In genomic region chr9:51136985-51137384, GRCm38 (mm10) we compare ENCODE assay signal across 9 mouse cellular contexts. TPM values are rescaled to one million over a fixed set of nuclear protein-coding genes. Genes with fewer than 3 reads are reported as not detected.
A peak's percentile ranks its signal among the peaks of the same experiment; 100 is the strongest.
DNase-seq lines count a peak whose midpoint lies in the region; ATAC-seq and TF ChIP-seq lines count a peak whose summit lies in the region.
"Had no signal": no experiment of that assay in that cellular context is flagged by ENCODE, and none has a peak within 500 bp of the region (broad histone marks: within the 10 kb centered on the region; RNA-seq: fewer than 3 reads in every experiment).

No protein-coding gene starts in this region.

- H3K79me2 ChIP-seq in CH12.LX (replicated peaks; ENCODE audit: control insufficient read depth, extremely low read depth, insufficient read depth, poor library complexity, severe bottlenecking) = no peaks in the 10 kb centered on the region

- no peaks in the 10 kb centered on the region for H3K4me1 ChIP-seq in kidney, embryonic 14.5 days (ENCODE audit: control insufficient read depth, insufficient read depth, low read length)
- no peaks in the 10 kb centered on the region for H3K4me1 ChIP-seq in CH12.LX (ENCODE audit: control insufficient read depth in 1 of 2, insufficient read depth in 2 of 2)

- no peaks in the 10 kb centered on the region for H3K27me3 ChIP-seq in kidney, embryonic 14.5 days (ENCODE audit: control insufficient read depth, insufficient read depth, low read length)
- H3K27me3 ChIP-seq in CH12.LX (replicated peaks) = no peaks in the 10 kb centered on the region
- H3K27me3 ChIP-seq in Patski = peaks cover 4% of the 10 kb centered on the region

- peak; percentile 86 for TF ChIP-seq RAD21 in CH12.LX (IDR thresholded peaks at IDR 0.05; ENCODE audit: low read depth, low read length)

- in situ Hi-C loops in CH12.LX (cut with MboI; ENCODE audit: low pct_ligation_motif_present, low pct_unique_long_range_greater_than_20kb, low sequenced_read_pairs) = loop anchor here (25.0 kb wide), 1 partner anchor 300 kb away; the partner anchor contains the start of gene Ppp2r1b
- in situ Hi-C loops in Patski (cut with MboI; ENCODE audit: low pct_unique_long_range_greater_than_20kb) = loop anchor here (5.0 kb wide), 1 partner anchor 345 kb away; no protein-coding TSS in a partner anchor

- intact Hi-C loops in heart, postnatal 10 days (cut with DNase I) = no loop called here

- CTCF ChIA-PET in Patski (lab: Charles Lee) = interaction anchor here (0.8 kb wide), 1 partner anchor 9 kb away, joined by 3 read pairs; no protein-coding TSS in a partner anchor

- peak; percentile 34 for DNase-seq in kidney, adult 18-20 months
- DNase-seq in CH12.LX (ENCODE audit: extremely low read depth) = peak; percentile 40
- no peak for DNase-seq in Patski (ENCODE audit: low read depth, low spot score)
- DNase-seq in heart, postnatal 10 days = peak; percentile 8 to 25
- peak; percentile 11 for DNase-seq in naive thymus-derived CD4-positive, alpha-beta T cell, adult 2 months (ENCODE audit: low read depth)
- DNase-seq in Muller cell, postnatal 12 days (ENCODE audit: inconsistent ontology term) = no peak

- no peaks in the 10 kb centered on the region for H3K9me3 ChIP-seq in kidney, embryonic 14.5 days (ENCODE audit: control insufficient read depth, low read length)
- no peaks in the 10 kb centered on the region for H3K9me3 ChIP-seq in CH12.LX (replicated peaks; ENCODE audit: low read length)

- no peak for ATAC-seq in kidney, embryonic 14.5 days (ENCODE audit: low FRiP score, low TSS enrichment)
- ATAC-seq in Patski = no peak

- dilution Hi-C loops in CH12.LX (cut with MboI; ENCODE audit: extremely low pct_ligation_motif_present, extremely low pct_unique_long_range_greater_than_20kb, low sequenced_read_pairs) = no loop called here

- peak; percentile 73 to 85 for TF ChIP-seq CTCF in CH12.LX (conservative IDR thresholded peaks at IDR 0.05 in 1 of 2, IDR thresholded peaks at IDR 0.05 in 1 of 2; ENCODE audit: low read depth in 2 of 2, low read length in 2 of 2)
- peak; percentile 68 for TF ChIP-seq CTCF in Patski (IDR thresholded peaks at IDR 0.05)

- H3K27ac ChIP-seq in kidney, embryonic 14.5 days (ENCODE audit: low read depth, low read length) = no peak overlapping the region
- H3K27ac ChIP-seq in CH12.LX (ENCODE audit: insufficient read depth, low read depth) = no peak overlapping the region

- H3K9ac ChIP-seq in kidney, embryonic 14.5 days (ENCODE audit: low read depth, low read length) = no peak overlapping the region
- no peak overlapping the region for H3K9ac ChIP-seq in CH12.LX (ENCODE audit: insufficient read depth, low read depth)

- WGBS in kidney, embryonic 14.5 days = 67% methylated on average over 3 of the region's 3 CpGs

- TF ChIP-seq EP300 in CH12.LX (IDR thresholded peaks at IDR 0.05; ENCODE audit: low read length) = no peak

- no peak overlapping the region for H3K4me3 ChIP-seq in kidney, embryonic 14.5 days (ENCODE audit: low read length)
- no peak overlapping the region for H3K4me3 ChIP-seq in CH12.LX (replicated peaks in 1 of 3; ENCODE audit: low read depth in 2 of 3, low read length in 2 of 3, poor library complexity in 1 of 3)

- POLR2A ChIA-PET in Patski (lab: Charles Lee) = interaction anchor here (0.7 kb wide), 1 partner anchor 236 kb away, joined by 3 read pairs; no protein-coding TSS in a partner anchor

- no peaks in the 10 kb centered on the region for H3K36me3 ChIP-seq in kidney, embryonic 14.5 days (ENCODE audit: control insufficient read depth, insufficient read depth, low read length)
- no peaks in the 10 kb centered on the region for H3K36me3 ChIP-seq in CH12.LX (replicated peaks in 1 of 2; ENCODE audit: control insufficient read depth in 1 of 2, insufficient read depth in 1 of 2, low read length in 1 of 2)

- no peak overlapping the region for H3K4me2 ChIP-seq in kidney, embryonic 14.5 days (replicated peaks; ENCODE audit: low read depth, low read length)
- H3K4me2 ChIP-seq in CH12.LX (ENCODE audit: insufficient read depth, low read depth, poor library complexity, severe bottlenecking) = no peak overlapping the region

- TF ChIP-seq POLR2A in CH12.LX (IDR thresholded peaks at IDR 0.05; ENCODE audit: low read depth, low read length) = no peak

TF ChIP-seq in CH12.LX, 34 proteins besides CTCF, POLR2A, EP300 and RAD21:
- no peak for TF ChIP-seq KAT2A (IDR thresholded peaks at IDR 0.05; ENCODE audit: insufficient replicate concordance, low read length)
- no peak for TF ChIP-seq NRF1 (IDR thresholded peaks at IDR 0.05; ENCODE audit: low read depth, low read length)
- peak; percentile 71 for TF ChIP-seq SMC3 (IDR thresholded peaks at IDR 0.05; ENCODE audit: low read depth, low read length)

RNA-seq across cellular contexts. Expression of gene Gm32742, which starts 28.3 kb away (rescaled TPM):
- polyA plus RNA-seq in kidney, embryonic 14.5 days (2014; fragmentation: Nextera tagmentation; extraction: Ambion mirVana) = 0.04 TPM in 1 of 2 replicates, not detected in the other
- total RNA-seq in CH12.LX (2012; rRNA removed) = 0.38 and 0.42 TPM in 2 replicates
- 0.23 TPM in 2 replicates for total RNA-seq in CH12.LX (2014; rRNA removed)
- polyA plus RNA-seq in CH12.LX (2012; ENCODE audit: insufficient read length, low read depth) = 0.74 and 0.77 TPM in 2 replicates
- polyA plus RNA-seq in Patski (2021) = under 0.01 TPM
- total RNA-seq in heart, postnatal 10 days (2021) = not detected
- total RNA-seq: left cerebral cortex, adult 8-10 months; neutrophil, adult 5-6 weeks had no signal

RNA-seq across cellular contexts. Expression of gene 4833427G06Rik, which starts 35.1 kb away (rescaled TPM):
- polyA plus RNA-seq in kidney, embryonic 14.5 days (2014; fragmentation: Nextera tagmentation; extraction: Ambion mirVana) = not detected in 2 replicates
- total RNA-seq in CH12.LX (2012; rRNA removed) (0.25 and 0.29 TPM in 2 replicates), CH12.LX (2014; rRNA removed) (not detected in 2 replicates)
- polyA plus RNA-seq in CH12.LX (2012; ENCODE audit: insufficient read length, low read depth) (not detected in 2 replicates), Patski (2021) (not detected)
- not detected for total RNA-seq in heart, postnatal 10 days (2021)
- total RNA-seq: neutrophil, adult 5-6 weeks had no signal

Comparison
In these comparisons a context has a peak if more than half of its experiments do, and no peak if none do; other contexts are left out.
1. DNase-seq: peak in kidney, adult 18-20 months (single experiment), CH12.LX (single experiment), heart, postnatal 10 days (2 of 2) and naive thymus-derived CD4-positive, alpha-beta T cell, adult 2 months (single experiment); none in Patski (single experiment) and Muller cell, postnatal 12 days (single experiment).